Mouse (Mus musculus) brain, embryonic 14.5 days (tissue): ENCODE data around the gene Ksr2.

Experiments used
- CTCF ChIP-seq: fragments of 200-500 bp; IDR thresholded peaks from 2 replicates; pipeline ENCODE4 v1.5.1; 2012; ENCODE audit warnings: inconsistent platforms, mild to moderate bottlenecking, moderate library complexity, borderline replicate concordance; ENCODE audit not compliant: insufficient read depth, insufficient read length; ENCODE audit errors: extremely low read depth
- POLR2A ChIP-seq: fragments of 200-500 bp; IDR thresholded peaks from 2 replicates; pipeline ENCODE4 v1.6.1; 2012; ENCODE audit warnings: mild to moderate bottlenecking, inconsistent platforms, borderline replicate concordance; ENCODE audit not compliant: poor library complexity, insufficient read depth, insufficient read length, severe bottlenecking; ENCODE audit errors: extremely low read depth

GRCm38 (mm10) chr5:117574894-117575293, 161.1 kb downstream of the Ksr2 start:
- TF ChIP-seq CTCF (no peak), POLR2A (no peak)
